9 mouse cellular contexts compared by ENCODE assay signal in genomic region chr4:133592570-133592969, GRCm38 (mm10). TPM values are rescaled to one million over a fixed set of nuclear protein-coding genes. Genes with fewer than 3 reads are reported as not detected.
DNase-seq lines count a peak whose midpoint lies in the region; ATAC-seq and TF ChIP-seq lines count a peak whose summit lies in the region.
"Had no signal": no experiment of that assay in that cellular context is flagged by ENCODE, and none has a peak within 500 bp of the region (broad histone marks: within the 10 kb centered on the region; RNA-seq: fewer than 3 reads in every experiment).

No protein-coding gene starts in this region.

- H3K27me3 ChIP-seq in forebrain, embryonic 14.5 days (replicated peaks; ENCODE audit: control insufficient read depth, insufficient read depth, low read length): no peaks in the 10 kb centered on the region
- no peaks in the 10 kb centered on the region for H3K27me3 ChIP-seq in forebrain, embryonic 13.5 days
- no peaks in the 10 kb centered on the region for H3K27me3 ChIP-seq in E14TG2a.4 (ENCODE audit: insufficient read depth, low read length)
- H3K27me3 ChIP-seq: limb, embryonic 15.5 days had no signal

- H3K27ac ChIP-seq in forebrain, embryonic 14.5 days (ENCODE audit: low read depth, low read length): no peak overlapping the region
- no peak overlapping the region for H3K27ac ChIP-seq in forebrain, embryonic 13.5 days
- H3K27ac ChIP-seq: limb, embryonic 15.5 days had no signal

- 36% methylated on average over 7 of the region's 7 CpGs for WGBS in forebrain, embryonic 14.5 days
- WGBS in forebrain, embryonic 13.5 days: 34% methylated on average over 7 of the region's 7 CpGs

- H3K4me2 ChIP-seq in forebrain, embryonic 14.5 days (ENCODE audit: low read length): no peak overlapping the region
- H3K4me2 ChIP-seq in forebrain, embryonic 13.5 days: no peak overlapping the region
- H3K4me2 ChIP-seq: limb, embryonic 15.5 days had no signal

- peak; percentile 75 for DNase-seq in forebrain, embryonic 14.5 days (ENCODE audit: low spot score)
- peak; percentile 83 to 84 for DNase-seq in cerebellum, postnatal 14 days
- DNase-seq in heart, adult 9 months (ENCODE audit: low spot score in 2 of 2): peak; percentile 57 to 61
- DNase-seq in kidney, postnatal 10 days: peak; percentile 83
- peak; percentile 83 for DNase-seq in lung, postnatal 10 days
- peak; percentile 60 to 74 for DNase-seq in spleen, postnatal 10 days (ENCODE audit: low spot score in 2 of 2)

- no peak for ATAC-seq in forebrain, embryonic 14.5 days
- no peak for ATAC-seq in forebrain, embryonic 13.5 days

- no peak overlapping the region for H3K4me3 ChIP-seq in forebrain, embryonic 14.5 days (ENCODE audit: low read depth, low read length)
- H3K4me3 ChIP-seq in forebrain, embryonic 13.5 days: no peak overlapping the region
- no peak overlapping the region for H3K4me3 ChIP-seq in E14TG2a.4 (replicated peaks; ENCODE audit: low read length)
- H3K4me3 ChIP-seq: limb, embryonic 15.5 days had no signal

- H3K9ac ChIP-seq in forebrain, embryonic 14.5 days (ENCODE audit: low read length): no peak overlapping the region
- H3K9ac ChIP-seq in forebrain, embryonic 13.5 days: no peak overlapping the region
- H3K9ac ChIP-seq: limb, embryonic 15.5 days had no signal

- no peaks in the 10 kb centered on the region for H3K9me3 ChIP-seq in forebrain, embryonic 14.5 days (replicated peaks; ENCODE audit: control insufficient read depth, low read length)
- H3K9me3 ChIP-seq in forebrain, embryonic 13.5 days (replicated peaks): no peaks in the 10 kb centered on the region
- H3K9me3 ChIP-seq in E14TG2a.4 (ENCODE audit: low read length): no peaks in the 10 kb centered on the region
- H3K9me3 ChIP-seq: limb, embryonic 15.5 days had no signal

- no peaks in the 10 kb centered on the region for H3K4me1 ChIP-seq in forebrain, embryonic 14.5 days (ENCODE audit: control insufficient read depth, insufficient read depth, low read length)
- no peaks in the 10 kb centered on the region for H3K4me1 ChIP-seq in forebrain, embryonic 13.5 days
- peaks cover 66% of the 10 kb centered on the region for H3K4me1 ChIP-seq in E14TG2a.4 (replicated peaks; ENCODE audit: low read depth, low read length)

- TF ChIP-seq CTCF in E14TG2a.4 (conservative IDR thresholded peaks at IDR 0.05; ENCODE audit: low read length): peak; percentile 67

- H3K36me3 ChIP-seq in forebrain, embryonic 14.5 days (ENCODE audit: control insufficient read depth, insufficient read depth, low read length): peaks cover 51% of the 10 kb centered on the region
- H3K36me3 ChIP-seq in forebrain, embryonic 13.5 days (ENCODE audit: poor library complexity, severe bottlenecking): peaks cover 48% of the 10 kb centered on the region
- H3K36me3 ChIP-seq in E14TG2a.4 (ENCODE audit: insufficient read depth, low read length): peaks cover 51% of the 10 kb centered on the region

RNA-seq across cellular contexts. Expression of gene Gpn2, which starts 8.4 kb away (rescaled TPM):
- 29.3 and 30.1 TPM in 2 replicates for polyA plus RNA-seq in forebrain, embryonic 14.5 days (2014; fragmentation: Nextera tagmentation; extraction: Ambion mirVana)
- 25.0 and 29.5 TPM in 2 replicates for polyA plus RNA-seq in forebrain, embryonic 13.5 days (2015; fragmentation: Nextera tagmentation; extraction: Ambion mirVana)

RNA-seq across cellular contexts. Expression of gene Sfn, which starts 9.4 kb away (rescaled TPM):
- 0.84 and 1.1 TPM in 2 replicates for polyA plus RNA-seq in forebrain, embryonic 14.5 days (2014; fragmentation: Nextera tagmentation; extraction: Ambion mirVana)
- 0.92 and 0.99 TPM in 2 replicates for polyA plus RNA-seq in forebrain, embryonic 13.5 days (2015; fragmentation: Nextera tagmentation; extraction: Ambion mirVana)

RNA-seq across cellular contexts. Expression of gene Gpatch3, which starts 18.0 kb away (rescaled TPM):
- 6.5 and 6.6 TPM in 2 replicates for polyA plus RNA-seq in forebrain, embryonic 14.5 days (2014; fragmentation: Nextera tagmentation; extraction: Ambion mirVana)
- polyA plus RNA-seq in forebrain, embryonic 13.5 days (2015; fragmentation: Nextera tagmentation; extraction: Ambion mirVana): 6.7 and 7.7 TPM in 2 replicates

RNA-seq across cellular contexts. Expression of gene Nr0b2, which starts 39.4 kb away (rescaled TPM):
- not detected in 2 replicates for polyA plus RNA-seq in forebrain, embryonic 14.5 days (2014; fragmentation: Nextera tagmentation; extraction: Ambion mirVana)
- polyA plus RNA-seq in forebrain, embryonic 13.5 days (2015; fragmentation: Nextera tagmentation; extraction: Ambion mirVana): not detected in 2 replicates
- polyA plus RNA-seq: limb, embryonic 15.5 days had no signal

RNA-seq across cellular contexts. Expression of gene Nudc, which starts 46.8 kb away (rescaled TPM):
- 139 and 181 TPM in 2 replicates for polyA plus RNA-seq in forebrain, embryonic 14.5 days (2014; fragmentation: Nextera tagmentation; extraction: Ambion mirVana)
- polyA plus RNA-seq in forebrain, embryonic 13.5 days (2015; fragmentation: Nextera tagmentation; extraction: Ambion mirVana): 311 and 312 TPM in 2 replicates
